Comparison of ENCODE assay signal across 13 mouse cellular contexts in genomic region chr13:116306591-116306990, GRCm38 (mm10). TPM values are rescaled to one million over a fixed set of nuclear protein-coding genes. Genes with fewer than 3 reads are reported as not detected.
DNase-seq lines count a peak whose midpoint lies in the region; ATAC-seq and TF ChIP-seq lines count a peak whose summit lies in the region.
"Had no signal": no experiment of that assay in that cellular context is flagged by ENCODE, and none has a peak within 500 bp of the region (broad histone marks: within the 10 kb centered on the region; RNA-seq: fewer than 3 reads in every experiment).

No protein-coding gene starts in this region.

- H3K27ac ChIP-seq in hindbrain, embryonic 10.5 days: peak overlapping the region; percentile 45; the same call in 1 of the 2 replicates
- no peak overlapping the region for H3K27ac ChIP-seq in hindbrain, embryonic 16.5 days (ENCODE audit: low read depth, low read length)
- H3K27ac ChIP-seq in embryonic facial prominence, embryonic 14.5 days (replicated peaks; ENCODE audit: low read depth, low read length): no peak overlapping the region
- H3K27ac ChIP-seq in limb, embryonic 10.5 days: no peak overlapping the region
- no peak overlapping the region for H3K27ac ChIP-seq in layer of hippocampus, adult 2 months
- H3K27ac ChIP-seq: macrophage had no signal

- peaks cover 100% of the 10 kb centered on the region for H3K27me3 ChIP-seq in hindbrain, embryonic 10.5 days (ENCODE audit: insufficient read depth, poor library complexity, severe bottlenecking)
- H3K27me3 ChIP-seq in hindbrain, embryonic 16.5 days (replicated peaks; ENCODE audit: control insufficient read depth, insufficient read depth, low read length): peaks cover 61% of the 10 kb centered on the region
- peaks cover 92% of the 10 kb centered on the region for H3K27me3 ChIP-seq in embryonic facial prominence, embryonic 14.5 days (replicated peaks; ENCODE audit: control insufficient read depth, insufficient read depth, low read length)
- H3K27me3 ChIP-seq in limb, embryonic 10.5 days (ENCODE audit: low read depth, poor library complexity, severe bottlenecking): peaks cover 93% of the 10 kb centered on the region

- no peak overlapping the region for H3K9ac ChIP-seq in hindbrain, embryonic 16.5 days (ENCODE audit: low read depth, low read length)
- 0 out of 2 replicates have a peak overlapping the region, but pooled peaks have one; percentile 9 for H3K9ac ChIP-seq in embryonic facial prominence, embryonic 14.5 days (ENCODE audit: low read depth, low read length)

- no peak overlapping the region for H3K4me2 ChIP-seq in hindbrain, embryonic 16.5 days (ENCODE audit: low read length)
- peak overlapping the region; percentile 23 for H3K4me2 ChIP-seq in embryonic facial prominence, embryonic 14.5 days (ENCODE audit: low read depth, low read length)

- 4% methylated on average over 6 of the region's 6 CpGs for whole genome bisulfite sequencing in hindbrain, embryonic 10.5 days
- WGBS in hindbrain, embryonic 16.5 days: 4% methylated on average over 6 of the region's 6 CpGs
- 13% methylated on average over 6 of the region's 6 CpGs for WGBS in embryonic facial prominence, embryonic 14.5 days
- WGBS in limb, embryonic 10.5 days: 5% methylated on average over 6 of the region's 6 CpGs

- peak; percentile 11 for DNase-seq in hindbrain, embryonic 10.5 days (ENCODE audit: low spot score)
- DNase-seq in embryonic facial prominence, embryonic 14.5 days (ENCODE audit: low spot score): no peak
- DNase-seq in limb, embryonic 10.5 days (ENCODE audit: low spot score): no peak
- DNase-seq in retina, embryonic 14.5 days (ENCODE audit: low spot score): peak; percentile 20
- no peak for DNase-seq in layer of hippocampus, adult 2 months (ENCODE audit: low spot score in 2 of 2)
- DNase-seq: gastrocnemius, postnatal 25 days; heart, postnatal 4 days; kidney, postnatal 14 days had no signal

- no peaks in the 10 kb centered on the region for H3K36me3 ChIP-seq in hindbrain, embryonic 10.5 days
- H3K36me3 ChIP-seq in hindbrain, embryonic 16.5 days (ENCODE audit: control insufficient read depth, insufficient read depth, low read length): no peaks in the 10 kb centered on the region
- H3K36me3 ChIP-seq in embryonic facial prominence, embryonic 14.5 days (ENCODE audit: control insufficient read depth, insufficient read depth, low read length): no peaks in the 10 kb centered on the region
- no peaks in the 10 kb centered on the region for H3K36me3 ChIP-seq in limb, embryonic 10.5 days

- H3K4me1 ChIP-seq in hindbrain, embryonic 10.5 days (replicated peaks): peaks cover 25% of the 10 kb centered on the region
- peaks cover 5% of the 10 kb centered on the region for H3K4me1 ChIP-seq in hindbrain, embryonic 16.5 days (ENCODE audit: control insufficient read depth, insufficient read depth, low read depth, low read length)
- no peaks in the 10 kb centered on the region for H3K4me1 ChIP-seq in embryonic facial prominence, embryonic 14.5 days (ENCODE audit: control insufficient read depth, insufficient read depth, low read length)
- peaks cover 37% of the 10 kb centered on the region for H3K4me1 ChIP-seq in limb, embryonic 10.5 days

- no peak for ATAC-seq in hindbrain, embryonic 16.5 days
- no peak for ATAC-seq in embryonic facial prominence, embryonic 14.5 days (ENCODE audit: low read depth)
- no peak for ATAC-seq in megakaryocyte progenitor cell, adult 5-6 weeks (replicated peaks; ENCODE audit: poor library complexity)
- no peak for ATAC-seq in cerebellum, adult (ENCODE audit: insufficient number of reproducible peaks, low FRiP score, low TSS enrichment)
- ATAC-seq: CD4-positive, CD25-positive, alpha-beta regulatory T cell, adult 4 months had no signal

- peak overlapping the region; percentile 37 for H3K4me3 ChIP-seq in hindbrain, embryonic 10.5 days
- no peak overlapping the region for H3K4me3 ChIP-seq in hindbrain, embryonic 16.5 days (ENCODE audit: low read length)
- peak overlapping the region; percentile 14 for H3K4me3 ChIP-seq in embryonic facial prominence, embryonic 14.5 days (ENCODE audit: low read depth, low read length)
- peak overlapping the region; percentile 13; the same call in 1 of the 2 replicates for H3K4me3 ChIP-seq in limb, embryonic 10.5 days
- H3K4me3 ChIP-seq in layer of hippocampus, adult 2 months: no peak overlapping the region

- no peaks in the 10 kb centered on the region for H3K9me3 ChIP-seq in hindbrain, embryonic 10.5 days
- no peaks in the 10 kb centered on the region for H3K9me3 ChIP-seq in hindbrain, embryonic 16.5 days (ENCODE audit: control insufficient read depth, low read length)
- no peaks in the 10 kb centered on the region for H3K9me3 ChIP-seq in embryonic facial prominence, embryonic 14.5 days (ENCODE audit: control insufficient read depth, low read length)
- no peaks in the 10 kb centered on the region for H3K9me3 ChIP-seq in limb, embryonic 10.5 days (replicated peaks)

- TF ChIP-seq CTCF in layer of hippocampus, adult 2 months (conservative IDR thresholded peaks at IDR 0.05): no peak

RNA-seq across cellular contexts. Expression of gene Isl1, which starts 2.9 kb away (rescaled TPM):
- 34.9 and 63.4 TPM in 2 replicates for polyA plus RNA-seq in hindbrain, embryonic 10.5 days (2016; fragmentation: Nextera tagmentation; extraction: Ambion mirVana)
- polyA plus RNA-seq in hindbrain, embryonic 16.5 days (2015; fragmentation: Nextera tagmentation; extraction: Ambion mirVana): 14.6 and 29.3 TPM in 2 replicates
- polyA plus RNA-seq in embryonic facial prominence, embryonic 14.5 days (2014; fragmentation: Nextera tagmentation; extraction: Ambion mirVana): 24.0 and 25.9 TPM in 2 replicates
- 11.4 and 13.3 TPM in 2 replicates for polyA plus RNA-seq in limb, embryonic 10.5 days (2016; fragmentation: Nextera tagmentation; extraction: Ambion mirVana)
- total RNA-seq in megakaryocyte progenitor cell, adult 5-6 weeks (2015): not detected in 2 replicates
- total RNA-seq in megakaryocyte progenitor cell, adult 5-6 weeks (2017): 0.58 TPM in 1 of 2 replicates, not detected in the other
- total RNA-seq in layer of hippocampus, adult 2 months (2021): not detected
- total RNA-seq: gastrocnemius, postnatal 25 days had no signal
- polyA plus RNA-seq: CD4-positive, CD25-positive, alpha-beta regulatory T cell, adult 4 months; macrophage had no signal

Comparison
In these comparisons a context has a peak if more than half of its experiments do, and no peak if none do; other contexts are left out.
1. H3K4me3 ChIP-seq: peak in hindbrain, embryonic 10.5 days (single experiment), embryonic facial prominence, embryonic 14.5 days (single experiment) and limb, embryonic 10.5 days (single experiment); none in hindbrain, embryonic 16.5 days (single experiment) and layer of hippocampus, adult 2 months (single experiment).
2. DNase-seq: peak in hindbrain, embryonic 10.5 days (single experiment) and retina, embryonic 14.5 days (single experiment); none in embryonic facial prominence, embryonic 14.5 days (single experiment), limb, embryonic 10.5 days (single experiment) and layer of hippocampus, adult 2 months (0 of 2).